26 mouse cellular contexts compared by ENCODE assay signal in the genomic region with DNA sequence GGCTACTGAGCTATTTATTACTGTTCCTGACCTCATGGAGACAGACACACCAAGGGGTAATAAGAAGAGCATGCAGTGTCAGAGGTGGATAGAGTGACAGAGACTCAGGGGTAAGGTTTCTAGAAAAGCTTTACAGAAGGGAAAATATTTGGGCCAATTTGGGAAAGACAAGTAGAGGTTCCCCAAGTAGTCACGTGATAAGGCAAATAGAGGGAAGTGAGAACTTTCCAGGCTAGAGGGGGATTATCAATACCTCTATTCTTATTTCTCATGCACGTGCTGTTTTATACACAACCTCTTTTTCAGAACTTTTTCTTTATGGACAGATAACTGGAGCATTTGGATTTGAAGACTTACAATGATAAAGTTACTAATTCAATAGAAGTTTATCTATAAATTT. TPM values are rescaled to one million over a fixed set of nuclear protein-coding genes. Genes with fewer than 3 reads are reported as not detected.
A peak's percentile ranks its signal among the peaks of the same experiment; 100 is the strongest.
DNase-seq lines count a peak whose midpoint lies in the region; ATAC-seq and TF ChIP-seq lines count a peak whose summit lies in the region.
"Had no signal": no experiment of that assay in that cellular context is flagged by ENCODE, and none has a peak within 500 bp of the region (broad histone marks: within the 10 kb centered on the region; RNA-seq: fewer than 3 reads in every experiment).

No protein-coding gene starts in this region.

- TF ChIP-seq RAD21 in MEL (IDR thresholded peaks at IDR 0.05; ENCODE audit: low read depth, low read length), result no peak

- peaks cover 0 to 2% of the 10 kb centered on the region in 2 experiments; a peak in 1 of 4 replicates for H3K27me3 ChIP-seq in MEL (ENCODE audit: control insufficient read depth in 1 of 2, insufficient read depth in 2 of 2, low read length in 2 of 2)
- no peaks in the 10 kb centered on the region for H3K27me3 ChIP-seq in stomach, postnatal 0 days (ENCODE audit: control insufficient read depth, insufficient read depth, low read length)
- H3K27me3 ChIP-seq: embryonic facial prominence, embryonic 13.5 days; embryonic facial prominence, embryonic 15.5 days; forebrain, embryonic 12.5 days had no signal

- WGBS in lung, adult 2 months, result 78% methylated on average over 2 of the region's 2 CpGs
- WGBS in stomach, postnatal 0 days, result 70% methylated on average over 2 of the region's 2 CpGs

- no peaks in the 10 kb centered on the region for H3K4me1 ChIP-seq in MEL (ENCODE audit: control insufficient read depth in 1 of 2, insufficient read depth in 2 of 2, low read length in 2 of 2)
- H3K4me1 ChIP-seq in lung, adult 2 months (ENCODE audit: control insufficient read depth, insufficient read depth, low read length), result no peaks in the 10 kb centered on the region; the same call in 1 of the 2 replicates
- H3K4me1 ChIP-seq in stomach, postnatal 0 days (replicated peaks; ENCODE audit: control insufficient read depth, insufficient read depth), result no peaks in the 10 kb centered on the region
- H3K4me1 ChIP-seq: embryonic facial prominence, embryonic 13.5 days; forebrain, embryonic 10.5 days; forebrain, embryonic 12.5 days had no signal

- no peak for TF ChIP-seq CTCF in MEL (IDR thresholded peaks at IDR 0.05 in 2 of 3, conservative IDR thresholded peaks at IDR 0.05 in 1 of 3; ENCODE audit: control insufficient read depth in 1 of 3, insufficient read depth in 1 of 3, low read depth in 2 of 3, low read length in 3 of 3, poor library complexity in 1 of 3, severe bottlenecking in 1 of 3)
- TF ChIP-seq CTCF in lung, adult 2 months (IDR thresholded peaks at IDR 0.05; ENCODE audit: insufficient read depth, low read length), result no peak
- TF ChIP-seq CTCF in stomach, postnatal 0 days (IDR thresholded peaks at IDR 0.05; ENCODE audit: low read depth), result no peak

- DNase-seq in A20 (ENCODE audit: low read depth, low spot score), result peak; percentile 4
- DNase-seq in MEL (ENCODE audit: low read depth, low spot score), result no peak
- DNase-seq in lung, adult 2 months, result no peak
- no peak for DNase-seq in stomach, postnatal 0 days (ENCODE audit: low spot score)
- DNase-seq: adrenal gland, adult 2 months; adrenal gland, postnatal 10 days; adrenal gland, postnatal 25 days; cerebellum, adult 11 months; cerebellum, adult 18-20 months; cerebellum, adult 8-10 months; cerebellum, adult 9-11 months; cerebellum, postnatal 14 days; cerebellum, postnatal 36 days; embryo, embryonic 11 days had no signal

- H3K27ac ChIP-seq in MEL (ENCODE audit: control insufficient read depth, low read depth, low read length), result no peak overlapping the region
- H3K27ac ChIP-seq in stomach, postnatal 0 days (replicated peaks), result no peak overlapping the region
- H3K27ac ChIP-seq: embryonic facial prominence, embryonic 13.5 days; embryonic facial prominence, embryonic 15.5 days; forebrain, embryonic 10.5 days; forebrain, embryonic 12.5 days had no signal

- ATAC-seq in megakaryocyte, adult 5-6 weeks (ENCODE audit: poor library complexity, severe bottlenecking), result 0 out of 2 replicates have a peak, but pooled peaks have one; percentile 5
- ATAC-seq in stomach, postnatal 0 days (ENCODE audit: low FRiP score, low TSS enrichment), result no peak
- ATAC-seq: forebrain, embryonic 14.5 days; forebrain, embryonic 16.5 days had no signal

- no peaks in the 10 kb centered on the region for H3K9me3 ChIP-seq in MEL (replicated peaks; ENCODE audit: insufficient read depth, low read length)
- H3K9me3 ChIP-seq in stomach, postnatal 0 days (ENCODE audit: control insufficient read depth, low read length), result no peaks in the 10 kb centered on the region
- H3K9me3 ChIP-seq: embryonic facial prominence, embryonic 13.5 days; embryonic facial prominence, embryonic 15.5 days; forebrain, embryonic 10.5 days; forebrain, embryonic 12.5 days; G1E had no signal

- H3K4me3 ChIP-seq in MEL (ENCODE audit: control insufficient read depth in 1 of 2, insufficient read depth in 1 of 2, low read depth in 2 of 2, low read length in 2 of 2), result no peak overlapping the region
- H3K4me3 ChIP-seq in lung, adult 2 months (replicated peaks; ENCODE audit: extremely low read depth, low read depth, low read length), result no peak overlapping the region
- H3K4me3 ChIP-seq in stomach, postnatal 0 days (ENCODE audit: low read depth, low read length), result no peak overlapping the region
- H3K4me3 ChIP-seq: embryonic facial prominence, embryonic 13.5 days; embryonic facial prominence, embryonic 15.5 days; erythroblast, embryonic 14.5 days; forebrain, embryonic 10.5 days; forebrain, embryonic 12.5 days had no signal

- no peak overlapping the region for H3K9ac ChIP-seq in MEL (ENCODE audit: control insufficient read depth, low read depth, low read length, poor library complexity, severe bottlenecking)
- no peak overlapping the region for H3K9ac ChIP-seq in stomach, postnatal 0 days (ENCODE audit: low read length)
- H3K9ac ChIP-seq: embryonic facial prominence, embryonic 13.5 days; embryonic facial prominence, embryonic 15.5 days; forebrain, embryonic 12.5 days had no signal

- TF ChIP-seq POLR2A in MEL (IDR thresholded peaks at IDR 0.05; ENCODE audit: control insufficient read depth in 1 of 2, insufficient read depth in 1 of 2, low read depth in 1 of 2, low read length in 2 of 2, poor library complexity in 1 of 2), result no peak
- no peak for TF ChIP-seq POLR2A in lung, adult 2 months (IDR thresholded peaks at IDR 0.05; ENCODE audit: borderline replicate concordance, extremely low read depth, low read depth, low read length)

- H3K36me3 ChIP-seq in MEL (ENCODE audit: control insufficient read depth in 1 of 2, insufficient read depth in 2 of 2, low read length in 2 of 2), result no peaks in the 10 kb centered on the region
- no peaks in the 10 kb centered on the region for H3K36me3 ChIP-seq in stomach, postnatal 0 days (ENCODE audit: control insufficient read depth, insufficient read depth, low read length)
- H3K36me3 ChIP-seq: embryonic facial prominence, embryonic 13.5 days; embryonic facial prominence, embryonic 15.5 days; forebrain, embryonic 10.5 days; forebrain, embryonic 12.5 days; G1E had no signal

- H3K4me2 ChIP-seq in stomach, postnatal 0 days (replicated peaks; ENCODE audit: low read depth), result no peak overlapping the region
- H3K4me2 ChIP-seq: embryonic facial prominence, embryonic 13.5 days; embryonic facial prominence, embryonic 15.5 days; forebrain, embryonic 12.5 days had no signal

- no peak for TF ChIP-seq EP300 in MEL (IDR thresholded peaks at IDR 0.05; ENCODE audit: low read depth in 1 of 2, low read length in 2 of 2)
- TF ChIP-seq EP300 in stomach, postnatal 0 days (optimal IDR thresholded peaks at IDR 0.05), result no peak

- no peaks in the 10 kb centered on the region for H3K79me2 ChIP-seq in MEL (ENCODE audit: control insufficient read depth, insufficient read depth, low read length, poor library complexity)

TF ChIP-seq in MEL, 35 proteins besides CTCF, POLR2A, EP300 and RAD21:
- TF ChIP-seq USF1 (IDR thresholded peaks at IDR 0.05; ENCODE audit: low read depth, low read length) (0 out of 2 replicates have a peak, but pooled peaks have one; percentile 8), ZMIZ1 (IDR thresholded peaks at IDR 0.05; ENCODE audit: low read depth, low read length) (no peak), UBTF (IDR thresholded peaks at IDR 0.05; ENCODE audit: borderline replicate concordance, insufficient read depth, low read depth, low read length) (no peak)
TF ChIP-seq in MEL: peak in this region for 1.

RNA-seq across cellular contexts. Expression of a gene that starts 57.6 kb away (rescaled TPM):
- total RNA-seq in MEL (2012; rRNA removed), result not detected in 2 replicates
- not detected for polyA plus RNA-seq in MEL (2012; ENCODE audit: insufficient read depth in 1 of 2, insufficient read length in 2 of 2, low read depth in 1 of 2, low replicate concordance in 2 of 2, missing spikeins in 1 of 2)
- total RNA-seq in megakaryocyte, adult 5-6 weeks (2015), result not detected in 2 replicates
- total RNA-seq in megakaryocyte, adult 5-6 weeks (2017), result not detected in 2 replicates
- not detected in 2 replicates for polyA plus RNA-seq in lung, adult 2 months (2012; rRNA removed)
- not detected in 2 replicates for polyA plus RNA-seq in stomach, postnatal 0 days (2015; fragmentation: Nextera tagmentation; extraction: Ambion mirVana)
- total RNA-seq: adrenal gland, adult 2 months; adrenal gland, postnatal 10 days; adrenal gland, postnatal 25 days; adrenal gland, postnatal 4 days; common myeloid progenitor, adult 5-6 weeks; G1E had no signal
- polyA plus RNA-seq: adrenal gland, adult 2 months; embryonic facial prominence, embryonic 11.5 days; embryonic facial prominence, embryonic 13.5 days; erythroblast, embryonic 14.5 days; forebrain, embryonic 10.5 days; forebrain, embryonic 12.5 days; forebrain, embryonic 14.5 days; forebrain, embryonic 16.5 days; G1E had no signal
